Mouse (Mus musculus) MEL (cell line): Measurements from ENCODE around the gene Kcnn1.

ENCODE experiments used
- CHD1 ChIP-seq: IDR thresholded peaks from 2 replicates; pipeline ENCODE4 v1.6.1; 2012; ENCODE audit warnings: low read depth, mild to moderate bottlenecking, inconsistent platforms, low read length, improper control_type of control experiment
- CTCF ChIP-seq, 3 experiments: IDR thresholded peaks in 2 of 3; conservative IDR thresholded peaks in 1 of 3; 2 replicates each; pipeline ENCODE4 v1.5.1; 2011 to 2012; ENCODE audit warnings: low read length in 3 of 3, low read depth in 2 of 3, mild to moderate bottlenecking in 2 of 3, improper control_type of control experiment in 1 of 3, inconsistent platforms in 1 of 3, mixed read lengths in 1 of 3, moderate library complexity in 1 of 3; ENCODE audit not compliant: control insufficient read depth in 1 of 3, insufficient read depth in 1 of 3, poor library complexity in 1 of 3, severe bottlenecking in 1 of 3
- SIN3A ChIP-seq: IDR thresholded peaks from 2 replicates; pipeline ENCODE4 v1.6.1; 2012; ENCODE audit warnings: low read length, improper control_type of control experiment, inconsistent platforms
- ZNF384 ChIP-seq: IDR thresholded peaks from 2 replicates; pipeline ENCODE4 v1.6.1; 2012; ENCODE audit warnings: low read depth, mild to moderate bottlenecking, inconsistent platforms, low read length, improper control_type of control experiment

- TF ChIP-seq SIN3A (no peak), CHD1 (no peak), CTCF (IDR thresholded peaks at IDR 0.05 in 2 of 3, conservative IDR thresholded peaks at IDR 0.05 in 1 of 3; ENCODE audit: control insufficient read depth in 1 of 3, insufficient read depth in 1 of 3, low read depth in 2 of 3, low read length in 3 of 3, poor library complexity in 1 of 3, severe bottlenecking in 1 of 3) (no peak), ZNF384 (no peak)
These were observed 29.2 kb upstream of the Kcnn1 start, which contains the start of gene Slc5a5 for GRCm38 (mm10) chr8:70892022-70892895.
